Comparison of ENCODE assay signal across 23 mouse cellular contexts in genomic region chr3:148005831-148006230, GRCm38 (mm10).
DNase-seq lines count a peak whose midpoint lies in the region; ATAC-seq and TF ChIP-seq lines count a peak whose summit lies in the region.
"Had no signal": no experiment of that assay in that cellular context is flagged by ENCODE, and none has a peak within 500 bp of the region (broad histone marks: within the 10 kb centered on the region; RNA-seq: fewer than 3 reads in every experiment).

No protein-coding gene starts in this region.

- H3K9ac ChIP-seq in heart, embryonic 13.5 days: no peak overlapping the region
- H3K9ac ChIP-seq in heart, embryonic 11.5 days (ENCODE audit: low read depth, low read length): no peak overlapping the region
- H3K9ac ChIP-seq in kidney, embryonic 16.5 days (replicated peaks; ENCODE audit: low read length): no peak overlapping the region
- no peak overlapping the region for H3K9ac ChIP-seq in lung, embryonic 14.5 days
- H3K9ac ChIP-seq: embryonic facial prominence, embryonic 15.5 days; hindbrain, embryonic 12.5 days had no signal

- no peak for TF ChIP-seq CTCF in lung, embryonic 14.5 days (IDR thresholded peaks at IDR 0.05; ENCODE audit: low read depth)

- ATAC-seq in heart, embryonic 13.5 days (ENCODE audit: extremely low read depth, insufficient number of reproducible peaks, low FRiP score, low TSS enrichment): no peak
- no peak for ATAC-seq in heart, embryonic 11.5 days (replicated peaks; ENCODE audit: insufficient number of reproducible peaks, low FRiP score, low TSS enrichment)
- ATAC-seq in kidney, embryonic 16.5 days (ENCODE audit: low FRiP score, low TSS enrichment): peak; percentile 59; the same call in 1 of the 2 replicates
- ATAC-seq in lung, embryonic 14.5 days (ENCODE audit: insufficient read depth): no peak
- 0 out of 2 replicates have a peak, but pooled peaks have one; percentile 14 for ATAC-seq in megakaryocyte-erythroid progenitor cell, adult 5-6 weeks (replicated peaks; ENCODE audit: low FRiP score, low TSS enrichment, poor library complexity, severe bottlenecking)
- ATAC-seq: activated CD4-positive, CD25-positive, alpha-beta regulatory T cell, adult 4 months; forebrain, embryonic 14.5 days; Patski had no signal

- WGBS in heart, embryonic 13.5 days: 46% methylated on average over 5 of the region's 5 CpGs
- 46% methylated on average over 5 of the region's 5 CpGs for WGBS in heart, embryonic 11.5 days (ENCODE audit: insufficient replicate concordance)
- WGBS in kidney, embryonic 16.5 days: 23% methylated on average over 5 of the region's 5 CpGs
- 29% methylated on average over 5 of the region's 5 CpGs for WGBS in lung, embryonic 14.5 days

- H3K4me3 ChIP-seq in heart, embryonic 13.5 days: no peak overlapping the region
- H3K4me3 ChIP-seq in heart, embryonic 11.5 days (ENCODE audit: low read depth, low read length): no peak overlapping the region
- no peak overlapping the region for H3K4me3 ChIP-seq in kidney, embryonic 16.5 days (ENCODE audit: low read length)
- no peak overlapping the region for H3K4me3 ChIP-seq in lung, embryonic 14.5 days (ENCODE audit: low read depth, low read length)
- H3K4me3 ChIP-seq: embryonic facial prominence, embryonic 15.5 days; erythroblast, embryonic 14.5 days; forebrain, embryonic 10.5 days; gastrocnemius, adult 2 months; hindbrain, embryonic 12.5 days had no signal

- no peaks in the 10 kb centered on the region for H3K27me3 ChIP-seq in heart, embryonic 13.5 days (replicated peaks)
- H3K27me3 ChIP-seq in heart, embryonic 11.5 days (ENCODE audit: control insufficient read depth, insufficient read depth, low read length): no peaks in the 10 kb centered on the region
- no peaks in the 10 kb centered on the region for H3K27me3 ChIP-seq in kidney, embryonic 16.5 days (ENCODE audit: insufficient read depth, low read length)
- H3K27me3 ChIP-seq in lung, embryonic 14.5 days (ENCODE audit: insufficient read depth, low read length): no peaks in the 10 kb centered on the region
- H3K27me3 ChIP-seq: embryonic facial prominence, embryonic 15.5 days; hindbrain, embryonic 12.5 days; Patski had no signal

- 0 out of 2 replicates have a peak overlapping the region, but pooled peaks have one; percentile 2 for H3K4me2 ChIP-seq in heart, embryonic 13.5 days
- no peak overlapping the region for H3K4me2 ChIP-seq in heart, embryonic 11.5 days
- H3K4me2 ChIP-seq in kidney, embryonic 16.5 days (replicated peaks; ENCODE audit: low read depth, low read length): peak overlapping the region; percentile 26; the same call in 1 of the 2 replicates
- H3K4me2 ChIP-seq in lung, embryonic 14.5 days: no peak overlapping the region
- H3K4me2 ChIP-seq: embryonic facial prominence, embryonic 15.5 days; hindbrain, embryonic 12.5 days had no signal

- H3K9me3 ChIP-seq in heart, embryonic 13.5 days: no peaks in the 10 kb centered on the region
- H3K9me3 ChIP-seq in heart, embryonic 11.5 days (replicated peaks; ENCODE audit: control insufficient read depth, low read length): no peaks in the 10 kb centered on the region
- no peaks in the 10 kb centered on the region for H3K9me3 ChIP-seq in kidney, embryonic 16.5 days (ENCODE audit: low read length)
- no peaks in the 10 kb centered on the region for H3K9me3 ChIP-seq in lung, embryonic 14.5 days (ENCODE audit: low read depth, low read length)
- H3K9me3 ChIP-seq: embryonic facial prominence, embryonic 15.5 days; forebrain, embryonic 10.5 days; hindbrain, embryonic 12.5 days had no signal

- no peaks in the 10 kb centered on the region for H3K36me3 ChIP-seq in heart, embryonic 13.5 days
- H3K36me3 ChIP-seq in heart, embryonic 11.5 days (ENCODE audit: control insufficient read depth, insufficient read depth, low read length): no peaks in the 10 kb centered on the region
- no peaks in the 10 kb centered on the region for H3K36me3 ChIP-seq in kidney, embryonic 16.5 days (ENCODE audit: insufficient read depth, low read length)
- H3K36me3 ChIP-seq in lung, embryonic 14.5 days (ENCODE audit: insufficient read depth): no peaks in the 10 kb centered on the region
- H3K36me3 ChIP-seq: embryonic facial prominence, embryonic 15.5 days; forebrain, embryonic 10.5 days; hindbrain, embryonic 12.5 days had no signal

- no peak overlapping the region for H3K27ac ChIP-seq in heart, embryonic 13.5 days (replicated peaks)
- H3K27ac ChIP-seq in heart, embryonic 11.5 days (ENCODE audit: low read depth, low read length): no peak overlapping the region
- no peak overlapping the region for H3K27ac ChIP-seq in kidney, embryonic 16.5 days (ENCODE audit: low read length)
- H3K27ac ChIP-seq in lung, embryonic 14.5 days (ENCODE audit: low read depth): no peak overlapping the region
- H3K27ac ChIP-seq: embryonic facial prominence, embryonic 15.5 days; forebrain, embryonic 10.5 days; gastrocnemius, adult 2 months; hindbrain, embryonic 12.5 days had no signal

- H3K4me1 ChIP-seq in heart, embryonic 13.5 days: peaks cover 9% of the 10 kb centered on the region
- H3K4me1 ChIP-seq in heart, embryonic 11.5 days (ENCODE audit: control insufficient read depth, insufficient read depth, low read length): no peaks in the 10 kb centered on the region
- H3K4me1 ChIP-seq in kidney, embryonic 16.5 days (ENCODE audit: insufficient read depth, low read length): peaks cover 5% of the 10 kb centered on the region; the same call in 1 of the 2 replicates
- no peaks in the 10 kb centered on the region for H3K4me1 ChIP-seq in lung, embryonic 14.5 days (ENCODE audit: insufficient read depth)
- H3K4me1 ChIP-seq: embryonic facial prominence, embryonic 15.5 days; forebrain, embryonic 10.5 days; hindbrain, embryonic 12.5 days had no signal

- DNase-seq in kidney, postnatal 36 days: no peak
- DNase-seq in lung, embryonic 14.5 days: peak; percentile 55
- DNase-seq in lung, postnatal 36 days: no peak
- no peak for DNase-seq in Muller cell, postnatal 12 days (ENCODE audit: inconsistent ontology term)
- DNase-seq: adrenal gland, postnatal 14 days; cerebellum, adult 18-20 months; cerebellum, adult 9-11 months; cerebellum, postnatal 36 days; gastrocnemius, adult 2 months; gastrocnemius, postnatal 25 days; heart, postnatal 10 days; heart, postnatal 4 days had no signal

Comparison
In these comparisons a context has a peak if more than half of its experiments do, and no peak if none do; other contexts are left out.
1. H3K4me2 ChIP-seq: peak in heart, embryonic 13.5 days (single experiment) and kidney, embryonic 16.5 days (single experiment); none in heart, embryonic 11.5 days (single experiment) and lung, embryonic 14.5 days (single experiment).
2. ATAC-seq: peak in kidney, embryonic 16.5 days (single experiment) and megakaryocyte-erythroid progenitor cell, adult 5-6 weeks (single experiment); none in heart, embryonic 13.5 days (single experiment), heart, embryonic 11.5 days (single experiment) and lung, embryonic 14.5 days (single experiment).